Mouse (Mus musculus) embryonic facial prominence, embryonic 15.5 days (tissue): ENCODE data around the gene Zfhx2. TPM values are rescaled to one million over a fixed set of nuclear protein-coding genes. Genes with fewer than 3 reads are reported as not detected.

Experiments used
- ATAC-seq: fragments of 200-750 bp; cut with Nextera tagmentation; 2 replicates; pipeline ENCODE4 v1.8.0; 2017; ENCODE audit warnings: low read depth, moderate TSS enrichment; ENCODE audit not compliant: insufficient number of reproducible peaks, low FRiP score, low TSS enrichment
- H3K27ac ChIP-seq: fragments of 300-500 bp; sonication (generic); replicated peaks from 2 replicates; pipeline ENCODE4 v1.5.1; 2015; ENCODE audit warnings: mild to moderate bottlenecking, inconsistent platforms
- H3K27me3 ChIP-seq: fragments of 300-500 bp; sonication (generic); 2 replicates; pipeline ENCODE4 v1.6.1; 2015; ENCODE audit warnings: inconsistent platforms
- H3K36me3 ChIP-seq: fragments of 300-500 bp; sonication (generic); 2 replicates; pipeline ENCODE4 v1.6.1; 2015; ENCODE audit warnings: mild to moderate bottlenecking, inconsistent platforms
- H3K4me1 ChIP-seq: fragments of 300-500 bp; sonication (generic); 2 replicates; pipeline ENCODE4 v1.6.1; 2015; ENCODE audit warnings: inconsistent platforms
- H3K4me2 ChIP-seq: fragments of 300-500 bp; sonication (generic); replicated peaks from 2 replicates; pipeline ENCODE4 v1.6.1; 2015; ENCODE audit warnings: mild to moderate bottlenecking, inconsistent platforms
- H3K4me3 ChIP-seq: fragments of 300-500 bp; sonication (generic); replicated peaks from 2 replicates; pipeline ENCODE4 v1.5.1; 2015; ENCODE audit warnings: mild to moderate bottlenecking, inconsistent platforms
- H3K9ac ChIP-seq: fragments of 300-500 bp; sonication (generic); 2 replicates; pipeline ENCODE4 v1.6.1; 2015; ENCODE audit warnings: inconsistent platforms
- H3K9me3 ChIP-seq: fragments of 300-500 bp; sonication (generic); replicated peaks from 2 replicates; pipeline ENCODE4 v1.6.1; 2016; ENCODE audit warnings: inconsistent platforms
- WGBS: fragments of 180-500 bp; shearing (Covaris S2); methylation state at CpG from one replicate; pipeline ENCODE4 v1.1.7; 2015; 5-methylcytosine and 5-hydroxymethylcytosine counted together
- polyA plus RNA-seq: library from polyadenylated mRNA; unstranded; fragments of >200 nt; fragmentation: Nextera tagmentation; extraction: Ambion mirVana; gene quantifications from 2 replicates; pipeline ENCODE4 v1.2.1, GENCODE M21; 2015

Gene Zfhx2
- polyA plus RNA-seq, 1 experiment from 2014 or later, result 5.0 TPM

- Histone ChIP-seq H3K27me3 (peaks cover 26% of the 10 kb centered on the region), H3K27ac (0 out of 2 replicates have a peak overlapping the region, but pooled peaks have one; percentile 34), H3K9me3 (no peaks in the 10 kb centered on the region), H3K36me3 (no peaks in the 10 kb centered on the region), H3K4me2 (peak overlapping the region; percentile 99), H3K4me3 (peak overlapping the region; percentile 63), H3K9ac (peak overlapping the region; percentile 49), H3K4me1 (peaks cover 35% of the 10 kb centered on the region)
- peak; percentile 62 for ATAC-seq
- WGBS, result under 1% methylated on average over 68 of the region's 78 CpGs
These were observed 22.9 kb upstream of the Zfhx2 start for GRCm38 (mm10) chr14:55114759-55115701.

DNA sequence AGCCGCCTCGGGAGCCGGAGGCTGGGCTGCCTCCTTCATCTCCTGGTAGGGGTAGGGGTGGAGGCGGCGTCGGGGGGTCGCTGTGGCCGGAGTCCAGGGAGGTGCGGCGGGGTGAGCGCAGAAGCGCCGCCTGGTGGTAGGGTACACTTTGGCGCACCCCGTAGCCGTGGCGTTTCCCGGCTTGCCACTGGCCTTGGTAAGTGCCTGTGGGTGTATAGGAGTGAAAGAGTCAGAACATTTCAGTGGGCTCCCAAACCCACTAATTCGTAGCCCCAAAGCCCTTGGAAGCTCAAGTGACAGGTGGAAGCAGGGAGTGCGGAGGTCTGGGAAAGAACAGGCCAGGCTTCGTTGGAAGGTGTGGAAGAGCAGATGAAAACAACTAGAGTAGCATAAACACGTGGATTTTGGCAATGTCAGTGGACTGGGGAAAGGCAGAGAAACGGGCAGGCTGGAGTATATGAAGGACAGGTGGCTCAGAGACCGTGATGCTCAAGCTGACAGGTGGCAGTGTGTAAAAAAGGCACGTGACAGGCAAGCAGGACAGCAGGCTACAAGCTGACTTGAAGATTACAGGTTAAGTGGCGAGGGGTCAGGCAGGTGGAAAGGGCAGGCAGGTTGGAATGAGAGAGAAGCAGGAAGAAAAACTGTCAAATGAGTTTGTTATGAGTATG lies 22.0 kb upstream of the Zfhx2 start:
- Histone ChIP-seq H3K4me3 (peak overlapping the region; percentile 63), H3K27ac (no peak overlapping the region), H3K9me3 (no peaks in the 10 kb centered on the region), H3K27me3 (peaks cover 33% of the 10 kb centered on the region), H3K4me1 (peaks cover 40% of the 10 kb centered on the region), H3K9ac (peak overlapping the region; percentile 49; the same call in 1 of the 2 replicates), H3K36me3 (no peaks in the 10 kb centered on the region), H3K4me2 (peak overlapping the region; percentile 99)
- no peak for ATAC-seq
- 14% methylated on average over 26 of the region's 26 CpGs for WGBS

DNA sequence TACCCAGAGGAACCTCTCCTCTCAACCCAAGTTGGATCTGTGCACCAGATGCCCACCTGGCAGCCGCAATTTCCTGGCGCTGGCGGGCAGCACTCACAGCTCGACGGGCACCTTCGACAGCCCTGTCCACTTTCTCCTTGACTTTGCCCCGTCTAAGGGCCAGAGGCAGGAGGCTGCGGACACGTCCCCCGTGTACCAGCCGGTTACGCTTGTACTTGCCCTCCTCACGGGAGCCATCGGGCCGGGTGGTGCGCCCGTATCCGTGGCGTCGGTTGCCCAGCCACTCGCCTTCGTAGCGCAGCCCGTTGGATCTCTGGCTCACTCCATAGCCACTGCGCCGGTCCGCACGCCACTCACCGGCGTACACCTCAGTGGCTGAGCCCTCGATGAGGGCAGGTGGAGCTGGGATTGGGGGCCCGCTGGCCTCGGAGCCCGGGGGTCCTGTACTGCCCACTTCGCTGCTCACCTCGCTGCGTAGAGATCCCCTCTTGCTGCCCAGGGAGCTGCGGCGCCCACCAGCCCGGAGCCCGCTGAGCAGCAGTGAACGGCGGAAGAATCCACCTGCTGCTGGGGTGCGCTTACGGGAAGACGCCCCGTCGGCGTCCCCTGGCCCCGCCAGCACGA lies 21.3 kb upstream of the Zfhx2 start:
- H3K9ac ChIP-seq, result no peak overlapping the region
- H3K4me2 ChIP-seq, result peak overlapping the region; percentile 99
- no peaks in the 10 kb centered on the region for H3K36me3 ChIP-seq
- H3K9me3 ChIP-seq, result no peaks in the 10 kb centered on the region
- no peak overlapping the region for H3K27ac ChIP-seq
- H3K4me3 ChIP-seq, result peak overlapping the region; percentile 63; the same call in 1 of the 2 replicates
- ATAC-seq, result no peak
- H3K27me3 ChIP-seq, result peaks cover 35% of the 10 kb centered on the region
- H3K4me1 ChIP-seq, result peaks cover 45% of the 10 kb centered on the region
- WGBS, result 71% methylated on average over 51 of the region's 51 CpGs

- H3K27me3 ChIP-seq, result peaks cover 38% of the 10 kb centered on the region
- no peak overlapping the region for H3K4me3 ChIP-seq
- ATAC-seq, result no peak
- no peak overlapping the region for H3K9ac ChIP-seq
- no peaks in the 10 kb centered on the region for H3K36me3 ChIP-seq
- H3K4me1 ChIP-seq, result peaks cover 52% of the 10 kb centered on the region
- H3K27ac ChIP-seq, result no peak overlapping the region
- H3K4me2 ChIP-seq, result no peak overlapping the region
- 74% methylated on average over 2 of the region's 2 CpGs for WGBS
- no peaks in the 10 kb centered on the region for H3K9me3 ChIP-seq
These were observed 19.6 kb upstream of the Zfhx2 start for GRCm38 (mm10) chr14:55111720-55112119.

DNA sequence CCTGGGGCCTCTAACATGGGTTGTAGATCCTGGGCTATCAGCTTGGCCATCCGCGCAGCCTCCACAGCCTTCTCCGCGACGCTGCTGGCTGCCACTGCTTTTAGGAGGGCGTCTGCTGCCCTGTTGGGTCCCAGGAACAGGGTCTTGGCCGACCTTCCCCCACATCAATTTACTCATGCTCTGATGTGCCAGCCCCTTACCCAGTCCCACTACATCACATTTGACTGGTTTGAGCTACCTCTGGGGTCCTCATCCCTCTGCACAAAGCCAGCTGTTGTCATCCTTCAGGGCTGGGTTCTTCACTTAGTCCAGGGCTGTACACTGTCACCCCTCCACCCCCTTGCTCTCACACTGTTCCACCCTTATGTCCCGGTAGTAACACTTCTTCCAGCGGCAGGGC lies 18.0 kb upstream of the Zfhx2 start:
- Histone ChIP-seq H3K36me3 (no peaks in the 10 kb centered on the region), H3K4me2 (no peak overlapping the region), H3K27ac (no peak overlapping the region), H3K27me3 (peaks cover 31% of the 10 kb centered on the region), H3K9ac (no peak overlapping the region), H3K4me3 (no peak overlapping the region), H3K4me1 (peaks cover 47% of the 10 kb centered on the region), H3K9me3 (no peaks in the 10 kb centered on the region)
- WGBS, result 39% methylated on average over 9 of the region's 9 CpGs
- no peak for ATAC-seq

DNA sequence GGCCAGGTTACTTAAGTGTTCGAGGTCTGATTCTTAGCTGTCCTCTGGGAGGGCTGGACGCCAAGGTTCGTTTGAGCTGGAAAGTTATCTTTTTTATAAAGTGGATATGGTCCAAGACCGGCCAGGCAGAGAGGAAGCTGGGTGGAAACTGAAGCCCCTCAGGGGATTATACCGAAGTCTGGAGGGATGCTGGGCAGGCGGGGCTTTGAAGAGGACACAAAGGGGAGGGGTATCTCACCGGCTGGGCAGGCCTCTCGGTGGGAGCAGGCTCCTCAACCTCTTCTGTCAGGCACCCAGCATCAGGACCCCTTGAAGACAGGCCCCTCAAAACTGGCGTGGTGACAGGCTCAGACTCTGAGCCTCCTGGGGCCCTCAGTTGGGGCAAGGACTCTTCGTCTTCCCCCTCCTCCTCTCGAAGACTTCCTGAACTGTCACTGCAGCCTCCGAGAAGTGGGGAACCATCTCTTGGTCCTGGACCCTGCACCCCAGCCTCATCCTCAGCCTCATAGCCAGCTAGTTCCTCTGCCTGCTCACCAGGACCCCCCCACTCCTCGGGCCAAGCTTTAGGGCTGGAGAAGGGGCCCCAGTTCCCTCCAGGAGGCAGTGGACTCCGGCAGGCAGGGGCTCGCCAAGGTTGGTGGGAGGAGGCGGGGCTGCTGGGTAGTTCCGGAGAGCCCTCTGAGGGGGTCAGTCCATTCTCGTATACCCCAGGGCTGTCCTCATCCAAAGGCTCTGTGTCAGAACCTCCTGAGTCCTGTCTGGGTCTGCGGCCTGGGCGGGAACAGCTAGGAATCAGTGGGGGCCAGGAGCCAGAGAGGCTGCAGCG lies 17.1 kb upstream of the Zfhx2 start:
- Histone ChIP-seq H3K27me3 (peaks cover 31% of the 10 kb centered on the region), H3K36me3 (no peaks in the 10 kb centered on the region), H3K4me1 (peaks cover 41% of the 10 kb centered on the region), H3K4me3 (no peak overlapping the region), H3K9ac (no peak overlapping the region), H3K27ac (no peak overlapping the region), H3K9me3 (no peaks in the 10 kb centered on the region), H3K4me2 (0 out of 2 replicates have a peak overlapping the region, but pooled peaks have one; percentile 1)
- WGBS, result 10% methylated on average over 21 of the region's 21 CpGs
- no peak for ATAC-seq

GRCm38 (mm10) chr14:55108202-55108870 lies 16.2 kb upstream of the Zfhx2 start:
- 37% methylated on average over 9 of the region's 9 CpGs for WGBS
- Histone ChIP-seq H3K4me3 (no peak overlapping the region), H3K27me3 (peaks cover 23% of the 10 kb centered on the region), H3K27ac (no peak overlapping the region), H3K4me1 (peaks cover 34% of the 10 kb centered on the region), H3K9me3 (no peaks in the 10 kb centered on the region), H3K4me2 (no peak overlapping the region), H3K9ac (no peak overlapping the region), H3K36me3 (no peaks in the 10 kb centered on the region)
- no peak for ATAC-seq

DNA sequence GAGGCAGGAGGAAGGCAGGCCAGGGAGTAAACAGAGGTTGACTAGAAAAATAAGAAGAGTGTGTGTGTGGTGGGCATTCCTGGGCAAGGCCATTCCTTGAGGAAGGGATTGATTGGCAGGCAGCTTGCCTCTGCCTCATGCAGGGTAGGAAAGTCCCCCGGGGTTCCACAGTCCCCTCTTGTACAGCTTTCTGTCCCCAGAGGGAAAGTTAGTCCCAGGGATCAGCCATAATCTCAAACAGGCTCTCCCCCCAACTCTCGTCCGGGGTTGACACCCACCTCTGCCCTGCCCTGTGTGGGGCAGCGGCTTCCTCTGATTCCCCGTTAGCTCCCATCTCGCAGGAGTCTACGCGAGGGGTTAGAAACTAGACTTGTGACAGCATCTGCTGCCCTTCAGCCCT lies 14.9 kb upstream of the Zfhx2 start:
- Histone ChIP-seq H3K36me3 (no peaks in the 10 kb centered on the region), H3K9ac (no peak overlapping the region), H3K27me3 (peaks cover 21% of the 10 kb centered on the region), H3K27ac (no peak overlapping the region), H3K4me3 (no peak overlapping the region), H3K4me1 (peaks cover 34% of the 10 kb centered on the region), H3K9me3 (no peaks in the 10 kb centered on the region), H3K4me2 (no peak overlapping the region; the same call in 1 of the 2 replicates)
- ATAC-seq, result no peak
- WGBS, result 65% methylated on average over 8 of the region's 8 CpGs

DNA sequence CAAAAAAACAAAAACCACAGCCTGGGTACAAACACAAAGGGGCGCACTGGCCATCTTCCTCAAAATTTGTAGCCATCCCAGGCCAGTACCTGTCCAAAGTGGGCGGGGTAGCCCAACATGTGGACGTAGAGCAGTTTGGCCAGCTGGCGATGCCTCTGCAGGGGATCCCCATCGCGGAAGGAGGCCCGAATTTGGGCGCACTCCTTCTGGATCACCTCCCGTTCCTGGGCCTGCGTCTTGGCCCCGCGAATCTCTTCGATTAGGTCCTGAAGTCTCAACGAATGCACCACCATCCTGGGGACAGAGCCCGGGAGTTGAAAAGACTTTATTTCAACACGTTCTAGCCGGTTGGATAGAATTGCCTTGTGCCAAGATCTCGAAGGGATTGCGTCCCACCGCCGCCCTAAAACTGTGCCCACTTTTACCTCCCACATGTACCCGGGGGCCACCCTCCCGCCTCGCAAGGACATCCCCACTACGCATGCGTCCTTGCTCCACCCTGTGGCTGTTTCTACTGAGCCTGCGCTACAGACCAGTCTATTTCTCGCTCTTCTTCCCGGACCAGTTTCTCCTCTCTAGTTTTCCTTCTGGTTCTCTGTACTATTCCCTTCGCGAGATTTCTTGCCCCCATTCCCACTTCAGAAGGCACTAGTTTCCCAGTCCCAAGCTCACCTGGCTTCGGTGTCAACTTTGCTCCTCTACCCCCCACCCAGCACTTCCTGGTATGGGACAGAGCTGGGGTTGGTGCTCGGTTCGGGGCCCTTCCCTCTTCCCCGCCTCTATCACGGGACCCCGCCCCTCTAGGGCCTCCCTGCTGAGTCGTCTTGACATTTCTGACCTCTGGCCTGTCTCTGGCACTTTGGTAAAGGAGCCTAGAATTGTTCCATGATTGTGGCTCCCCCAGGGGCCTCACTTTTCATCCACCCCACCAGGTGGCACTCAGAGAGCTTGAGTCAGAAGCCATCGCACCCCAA lies 14.0 kb upstream of the Zfhx2 start, which contains the start of gene Ap1g2:
Gene Ap1g2 (minus strand): TSS at position 758 of the 974 bp plus-strand sequence.
- Histone ChIP-seq H3K36me3 (peaks cover 2% of the 10 kb centered on the region; the same call in 1 of the 2 replicates), H3K4me3 (peak within 1 kb of the TSS; percentile 58), H3K4me1 (peaks cover 34% of the 10 kb centered on the region), H3K9me3 (no peaks in the 10 kb centered on the region), H3K27me3 (peaks cover 16% of the 10 kb centered on the region), H3K4me2 (peak within 1 kb of the TSS; percentile 95), H3K27ac (peak within 1 kb of the TSS; percentile 88), H3K9ac (peak within 1 kb of the TSS; percentile 52)
- under 1% methylated on average over 39 of the region's 39 CpGs for WGBS
- peak; percentile 77 for ATAC-seq
